Mouse (Mus musculus): ENCODE measurements around the gene Sectm1b. TPM values are rescaled to one million over a fixed set of nuclear protein-coding genes. Genes with fewer than 3 reads are reported as not detected.
A peak's percentile ranks its signal among the peaks of the same experiment; 100 is the strongest.
"Not testable (repeated sequence)": the region's sequence is repeated elsewhere in the genome, so short reads cannot be mapped to it uniquely, and the experiment has no call there.

Sectm1b gene
- total RNA-seq, 2 experiments from 2014 or later, result not detected

DNA sequence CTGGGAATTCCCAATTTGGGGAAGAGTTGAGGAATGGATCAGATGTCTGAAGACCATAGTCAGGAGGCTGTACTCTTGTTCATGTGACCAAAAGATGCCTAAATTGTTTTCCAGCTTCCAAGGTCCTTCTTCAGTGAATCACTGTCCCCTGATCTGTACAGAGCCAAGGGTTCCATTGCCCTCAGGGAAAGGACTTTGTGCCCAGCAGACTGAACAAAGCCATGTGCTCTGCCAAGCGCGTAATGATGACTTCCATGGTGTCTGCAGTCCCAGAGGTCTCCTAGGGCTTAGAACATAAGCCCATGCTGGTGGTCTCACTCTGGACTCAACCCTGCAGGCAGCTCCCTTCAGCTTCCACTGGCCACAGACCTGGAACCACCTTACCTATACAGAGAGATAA, 4.5 kb upstream of the Sectm1b start:
- no peak for DNase-seq

GRCm38 (mm10) chr11:121064197-121064596, 828 bp upstream of the Sectm1b start:
- DNase-seq, result no peak

DNA sequence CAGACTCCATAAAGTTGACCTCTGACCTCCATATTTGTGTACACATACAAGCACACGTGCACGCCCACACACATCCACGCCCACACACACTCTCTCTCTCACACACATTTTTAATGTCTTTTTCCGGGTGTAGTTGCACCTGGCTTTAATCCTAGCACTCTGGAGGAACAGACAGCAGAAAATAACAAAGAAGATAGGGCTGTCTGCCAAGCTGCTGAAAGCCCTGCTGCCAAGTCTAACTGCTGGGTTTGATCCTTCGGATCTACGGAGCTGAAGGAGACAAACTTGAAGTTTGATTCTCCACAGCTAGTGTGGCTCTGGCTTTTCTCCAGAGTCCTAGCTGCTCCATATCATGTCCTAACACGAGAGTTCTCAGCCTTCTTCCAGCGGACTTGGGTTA, 1.8 kb downstream of the Sectm1b start:
- no peak for DNase-seq

DNA sequence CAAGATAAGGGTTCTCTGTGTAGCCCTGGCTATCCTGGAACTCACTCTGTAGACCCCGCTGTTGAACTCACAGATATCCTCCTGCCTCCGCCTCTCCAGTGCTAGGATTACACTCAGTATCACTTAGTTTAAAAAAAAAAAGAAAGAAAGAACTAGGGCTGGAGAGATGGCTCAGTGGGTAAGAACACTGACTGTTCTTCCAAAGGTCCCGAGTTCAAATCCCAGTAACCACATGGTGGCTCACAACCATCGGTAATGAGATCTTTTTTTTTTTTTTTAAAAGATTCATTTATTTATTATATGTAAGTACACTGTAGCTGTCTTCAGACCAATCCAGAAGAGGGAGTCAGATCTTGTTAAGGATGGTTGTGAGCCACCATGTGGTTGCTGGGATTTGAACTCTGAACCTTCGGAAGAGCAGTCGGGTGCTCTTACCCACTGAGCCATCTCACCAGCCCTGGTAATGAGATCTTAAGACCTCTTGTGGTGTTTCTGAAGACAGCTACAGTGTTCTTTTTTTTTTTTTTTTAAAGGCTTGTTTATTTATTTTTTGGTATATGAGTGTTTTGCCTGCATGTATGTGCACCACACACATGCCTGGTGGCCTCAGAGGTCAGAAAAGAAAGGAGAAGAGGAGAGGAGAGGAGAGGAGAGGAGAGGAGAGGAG, 2.8 kb downstream of the Sectm1b start:
- not testable (repeated sequence) for DNase-seq

DNA sequence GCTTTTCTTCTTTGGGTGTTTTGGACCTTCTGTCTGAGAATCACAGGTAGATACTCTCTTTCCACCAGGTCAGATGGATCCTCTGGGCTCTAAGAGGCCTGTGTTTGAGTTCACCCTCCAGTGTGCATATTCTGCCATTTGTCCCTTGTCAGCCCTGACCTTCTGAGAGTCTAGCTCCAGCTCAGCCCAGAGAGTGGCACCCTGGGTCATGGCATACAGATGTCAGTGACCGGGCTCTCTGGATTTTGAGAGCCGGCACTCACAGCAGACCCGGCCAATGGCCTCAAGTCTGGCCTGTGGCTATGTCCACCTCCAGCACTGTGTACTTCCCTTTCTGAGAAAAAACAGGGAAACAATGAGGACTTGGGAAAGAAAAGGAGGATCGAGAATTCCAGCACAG, 3.9 kb downstream of the Sectm1b start:
- DNase-seq, result no peak

DNA sequence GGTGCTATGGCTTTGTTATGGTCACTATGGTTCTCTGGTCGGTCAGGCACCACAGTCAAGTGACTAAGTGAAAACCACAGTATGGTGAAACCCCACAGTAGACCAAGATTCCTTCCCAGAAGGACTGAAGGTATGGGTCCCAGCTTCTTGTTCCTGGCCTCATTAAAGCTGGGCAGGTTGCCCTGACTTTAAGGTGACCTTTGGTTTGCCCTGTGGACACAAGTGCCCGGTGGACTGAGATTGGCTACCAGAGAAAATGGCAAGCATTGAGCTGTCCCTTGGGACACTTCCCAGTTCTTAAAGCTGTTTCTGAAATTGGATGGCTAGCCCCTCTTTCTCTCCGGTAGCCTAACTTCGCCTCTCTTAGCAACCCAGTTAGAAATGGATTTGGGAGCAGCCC, 4.4 kb downstream of the Sectm1b start:
- DNase-seq, result no peak

DNA sequence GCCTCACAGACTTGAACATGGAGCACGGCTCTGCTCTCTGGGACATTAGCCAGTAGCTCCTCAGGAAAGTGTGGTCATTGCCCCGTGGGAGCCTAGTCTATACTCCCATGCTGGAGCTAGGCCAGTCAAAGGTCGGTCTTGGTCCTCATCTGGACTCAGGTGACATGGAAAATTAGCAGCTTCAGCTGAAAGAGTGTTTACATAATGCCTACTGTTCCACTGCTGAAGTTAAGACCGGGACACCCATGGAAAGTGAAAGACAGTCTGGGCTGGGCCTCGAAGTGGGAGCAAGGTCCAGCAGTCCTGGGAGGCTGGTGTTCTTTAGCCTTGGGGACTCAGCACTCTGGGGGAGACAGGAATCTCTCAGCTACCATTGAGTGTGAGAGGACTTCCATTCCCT, 5.2 kb downstream of the Sectm1b start:
- DNase-seq, result no peak

- DNase-seq, result peak; percentile 24
Measured at GRCm38 (mm10) chr11:121056536-121057236, 6.7 kb downstream of the Sectm1b start.

- DNase-seq, result peak; percentile 84
Measured at GRCm38 (mm10) chr11:121053536-121053935, 9.8 kb downstream of the Sectm1b start.

- DNase-seq, result no peak
Measured at GRCm38 (mm10) chr11:121052387-121052786, 11.0 kb downstream of the Sectm1b start.

GRCm38 (mm10) chr11:121051793-121052192, 11.6 kb downstream of the Sectm1b start:
- DNase-seq, result no peak

DNA sequence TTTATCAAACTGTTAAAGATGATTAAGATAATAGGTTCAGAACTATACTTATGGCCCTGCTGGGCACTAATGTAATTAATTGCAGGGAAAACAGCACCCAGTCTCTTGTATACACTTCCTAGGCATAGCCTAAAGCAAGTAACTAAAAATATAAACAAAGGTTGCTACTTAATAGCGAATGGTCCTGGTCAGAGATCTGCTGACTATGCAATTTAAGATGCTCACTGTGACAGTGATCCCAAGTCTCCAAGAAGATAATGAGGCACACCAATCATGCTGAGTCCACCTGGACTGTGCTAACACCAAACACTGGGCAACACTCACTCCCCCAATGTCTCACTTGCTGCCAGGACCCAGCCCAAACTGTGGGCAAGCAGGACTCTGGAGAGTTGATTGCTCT, 13.5 kb downstream of the Sectm1b start:
- no peak for DNase-seq

DNA sequence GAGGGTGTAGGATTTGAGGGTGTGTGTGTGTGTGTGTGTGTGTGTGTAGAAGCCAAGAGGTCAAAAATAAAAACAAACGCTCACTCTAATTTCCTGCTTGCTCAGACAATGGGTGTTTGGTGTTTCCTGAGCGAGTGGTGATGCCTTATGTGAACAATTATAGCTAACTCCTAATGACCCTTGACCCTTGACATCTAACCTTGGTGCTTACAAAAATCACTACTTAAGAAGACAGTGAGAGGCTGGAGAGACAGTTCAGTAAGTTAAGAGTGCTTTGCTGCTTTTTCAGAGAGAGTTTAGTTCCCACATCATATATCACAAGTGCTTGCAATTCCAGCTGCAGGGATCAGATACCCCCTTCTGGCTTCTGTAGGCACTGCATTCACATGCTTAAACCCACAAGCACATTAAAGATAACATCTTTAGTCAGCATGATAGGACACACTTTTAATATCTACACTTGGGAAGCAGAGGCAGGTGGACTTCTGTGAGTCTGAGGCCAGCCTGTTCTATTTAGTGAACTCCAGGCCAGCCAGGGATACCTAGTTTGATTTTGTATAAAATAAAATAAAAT, 15.5 kb downstream of the Sectm1b start:
- DNase-seq, result no peak

DNA sequence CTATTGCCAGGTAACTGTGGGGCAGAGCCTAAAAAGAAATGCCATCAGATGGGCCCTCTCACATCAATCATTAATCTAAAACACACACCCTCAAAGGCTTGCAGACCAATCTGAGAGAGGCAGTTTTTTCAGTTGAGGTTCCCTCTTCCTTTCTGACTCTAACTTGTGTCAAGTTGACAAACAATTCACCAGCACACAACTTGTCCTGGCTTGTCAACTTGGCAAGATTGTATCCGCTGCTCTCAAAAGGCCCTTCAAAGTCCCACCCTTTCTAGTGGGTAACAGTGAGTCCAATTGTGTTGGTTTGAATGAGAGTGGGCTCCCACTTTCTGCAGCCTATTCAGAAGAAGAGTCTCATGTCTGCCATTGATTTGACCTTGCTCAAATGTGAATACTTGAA, 18.1 kb downstream of the Sectm1b start:
- no peak for DNase-seq

- DNase-seq, result not testable (repeated sequence)
Measured at GRCm38 (mm10) chr11:121043025-121043424, 20.3 kb downstream of the Sectm1b start.

DNA sequence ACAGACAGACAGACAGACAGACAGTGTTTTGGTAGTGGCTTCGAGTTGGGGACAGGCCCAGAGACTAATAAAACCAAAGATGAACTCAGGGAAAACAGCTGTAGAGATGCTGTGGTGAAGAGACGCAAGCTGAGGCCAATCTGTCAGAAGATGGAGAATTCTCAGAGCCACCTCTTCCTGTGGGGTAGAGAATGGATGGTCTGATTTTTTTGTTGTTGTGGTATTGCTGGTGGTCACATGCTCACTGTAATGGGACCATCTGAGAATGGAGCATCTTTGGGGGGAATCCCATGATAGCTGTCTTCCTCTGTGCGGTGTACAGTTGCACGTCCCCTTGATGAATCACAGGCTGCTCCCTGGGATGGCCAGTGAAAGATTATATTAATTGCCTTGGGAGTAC, 20.9 kb downstream of the Sectm1b start:
- no peak for DNase-seq

DNA sequence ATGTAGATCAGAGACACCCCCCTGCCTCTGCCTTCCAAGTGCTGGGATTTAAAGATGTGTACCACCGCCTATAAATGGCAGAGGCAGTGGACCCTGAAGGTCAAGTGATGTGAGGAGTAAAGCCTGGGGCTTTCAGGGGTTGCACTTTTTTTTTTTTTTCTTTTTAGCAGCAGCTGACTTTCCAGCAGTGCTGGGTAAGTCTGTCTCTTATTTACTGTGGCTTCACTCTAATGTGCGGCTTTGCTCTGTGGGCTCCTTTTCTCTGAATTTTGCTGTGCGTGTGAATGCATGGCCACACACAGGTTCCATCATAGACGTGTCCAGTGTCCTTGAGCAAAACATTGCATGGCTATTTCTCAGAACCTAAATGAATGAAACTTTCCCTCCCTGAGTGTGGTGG, 21.7 kb downstream of the Sectm1b start:
- no peak for DNase-seq

- DNase-seq, result peak; percentile 89
Measured at GRCm38 (mm10) chr11:121041212-121041611, 22.2 kb downstream of the Sectm1b start.

DNA sequence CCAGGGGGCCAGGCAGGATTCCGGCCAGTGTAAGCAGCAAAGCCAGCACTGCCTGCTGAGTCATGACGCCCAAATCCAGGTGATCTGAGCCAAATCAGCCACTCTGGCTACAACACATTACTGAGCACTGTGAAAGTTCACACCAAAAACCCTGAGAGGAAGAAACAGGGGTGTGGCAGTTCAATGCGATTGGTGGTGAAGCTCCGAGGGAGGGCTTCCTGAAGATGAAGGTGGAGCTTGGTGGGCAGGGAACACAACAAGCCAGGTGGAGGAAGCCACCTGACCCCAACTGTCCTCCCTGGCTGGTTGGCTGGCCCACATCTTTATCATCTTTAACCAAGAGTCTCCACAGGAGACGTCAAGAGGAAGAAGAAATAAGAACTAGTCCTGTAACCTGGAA, 24.1 kb downstream of the Sectm1b start, which contains the start of gene Cd7:
Gene Cd7 (minus strand): TSS at position 117 of the 400 bp plus-strand sequence.
- no peak for DNase-seq

- DNase-seq, result no peak
Measured at GRCm38 (mm10) chr11:121038366-121039240, 24.8 kb downstream of the Sectm1b start.

GRCm38 (mm10) chr11:121033118-121033517, 30.3 kb downstream of the Sectm1b start:
- no peak for DNase-seq

DNA sequence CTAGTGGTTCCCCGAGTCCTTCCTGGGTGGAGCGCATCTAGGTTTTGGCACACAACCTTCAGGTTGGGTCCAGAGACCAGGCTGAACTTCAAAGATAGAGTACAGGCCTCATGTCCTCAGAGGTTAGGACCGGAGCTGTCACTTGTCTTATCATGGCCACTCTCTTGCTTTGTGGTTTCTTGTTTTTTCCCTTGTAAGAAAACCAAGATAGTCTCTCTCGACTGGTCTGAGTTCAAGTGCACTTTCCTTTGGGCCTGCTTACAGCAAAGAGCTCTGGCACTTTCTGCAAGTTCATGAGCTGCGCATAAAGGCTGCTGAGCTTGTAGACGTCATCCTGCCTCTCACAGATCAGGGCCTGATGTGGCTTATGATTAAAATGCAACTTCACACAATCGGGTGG, 36.1 kb downstream of the Sectm1b start:
- DNase-seq, result no peak

GRCm38 (mm10) chr11:121024163-121024562, 39.2 kb downstream of the Sectm1b start:
- DNase-seq, result no peak

Data from gastrocnemius, postnatal 10 days (tissue).